Mouse (Mus musculus) stomach, postnatal 0 days (tissue): ENCODE measurements around the gene Trmt1. TPM values are rescaled to one million over a fixed set of nuclear protein-coding genes. Genes with fewer than 3 reads are reported as not detected.
A peak's percentile ranks its signal among the peaks of the same experiment; 100 is the strongest.

Source experiments
- ATAC-seq: fragments of 200-750 bp; cut with Nextera tagmentation; 2 replicates; pipeline ENCODE4 v1.8.0; 2017; ENCODE audit not compliant: low FRiP score, low TSS enrichment
- DNase-seq: peaks from one replicate; pipeline ENCODE4 v3.0.0-alpha.2; 2016; ENCODE audit warnings: low spot score
- H3K27ac ChIP-seq: fragments of 300-500 bp; sonication (generic); replicated peaks from 2 replicates; pipeline ENCODE4 v1.5.1; 2014; ENCODE audit warnings: mild to moderate bottlenecking, control low read depth
- H3K27me3 ChIP-seq: fragments of 300-500 bp; sonication (generic); 2 replicates; pipeline ENCODE4 v1.6.1; 2014; ENCODE audit warnings: low read length; ENCODE audit not compliant: control insufficient read depth, insufficient read depth
- H3K36me3 ChIP-seq: fragments of 300-500 bp; sonication (generic); 2 replicates; pipeline ENCODE4 v1.6.1; 2014; ENCODE audit warnings: low read length, mixed read lengths; ENCODE audit not compliant: control insufficient read depth, insufficient read depth
- H3K4me1 ChIP-seq: fragments of 300-500 bp; sonication (generic); replicated peaks from 2 replicates; pipeline ENCODE4 v1.6.1; 2014; ENCODE audit warnings: antibody characterized with exemption; ENCODE audit not compliant: control insufficient read depth, insufficient read depth
- H3K4me2 ChIP-seq: fragments of 300-500 bp; sonication (generic); replicated peaks from 2 replicates; pipeline ENCODE4 v1.6.1; 2014; ENCODE audit warnings: low read depth, mild to moderate bottlenecking, control low read depth, moderate library complexity
- H3K4me3 ChIP-seq: fragments of 300-500 bp; sonication (generic); 2 replicates; pipeline ENCODE4 v1.5.1; 2014; ENCODE audit warnings: low read depth, low read length, control low read depth
- H3K9ac ChIP-seq: fragments of 300-500 bp; sonication (generic); 2 replicates; pipeline ENCODE4 v1.6.1; 2014; ENCODE audit warnings: mild to moderate bottlenecking, low read length, control low read depth, mixed read lengths
- H3K9me3 ChIP-seq: fragments of 300-500 bp; sonication (generic); 2 replicates; pipeline ENCODE4 v1.6.1; 2016; ENCODE audit warnings: low read length; ENCODE audit not compliant: control insufficient read depth
- CTCF ChIP-seq: IDR thresholded peaks from 2 replicates; pipeline ENCODE4 v1.5.1; 2016; ENCODE audit warnings: antibody characterized with exemption, low read depth, mild to moderate bottlenecking, moderate library complexity
- EP300 ChIP-seq: optimal IDR thresholded peaks from 2 replicates; pipeline ENCODE3; 2016; ENCODE audit warnings: antibody characterized with exemption
- WGBS: fragments of 180-500 bp; shearing (Covaris S2); extraction: QIAGEN DNeasy Blood & Tissue Kit; methylation state at CpG from one replicate; pipeline ENCODE4 v1.1.7; 2014; 5-methylcytosine and 5-hydroxymethylcytosine counted together
- polyA plus RNA-seq: library from polyadenylated mRNA; unstranded; fragments of >200 nt; fragmentation: Nextera tagmentation; extraction: Ambion mirVana; gene quantifications from 2 replicates; pipeline ENCODE4 v1.2.1, GENCODE M21; 2015

Gene Trmt1
- polyA plus RNA-seq, 1 experiment from 2014 or later: 45.1 TPM

DNA sequence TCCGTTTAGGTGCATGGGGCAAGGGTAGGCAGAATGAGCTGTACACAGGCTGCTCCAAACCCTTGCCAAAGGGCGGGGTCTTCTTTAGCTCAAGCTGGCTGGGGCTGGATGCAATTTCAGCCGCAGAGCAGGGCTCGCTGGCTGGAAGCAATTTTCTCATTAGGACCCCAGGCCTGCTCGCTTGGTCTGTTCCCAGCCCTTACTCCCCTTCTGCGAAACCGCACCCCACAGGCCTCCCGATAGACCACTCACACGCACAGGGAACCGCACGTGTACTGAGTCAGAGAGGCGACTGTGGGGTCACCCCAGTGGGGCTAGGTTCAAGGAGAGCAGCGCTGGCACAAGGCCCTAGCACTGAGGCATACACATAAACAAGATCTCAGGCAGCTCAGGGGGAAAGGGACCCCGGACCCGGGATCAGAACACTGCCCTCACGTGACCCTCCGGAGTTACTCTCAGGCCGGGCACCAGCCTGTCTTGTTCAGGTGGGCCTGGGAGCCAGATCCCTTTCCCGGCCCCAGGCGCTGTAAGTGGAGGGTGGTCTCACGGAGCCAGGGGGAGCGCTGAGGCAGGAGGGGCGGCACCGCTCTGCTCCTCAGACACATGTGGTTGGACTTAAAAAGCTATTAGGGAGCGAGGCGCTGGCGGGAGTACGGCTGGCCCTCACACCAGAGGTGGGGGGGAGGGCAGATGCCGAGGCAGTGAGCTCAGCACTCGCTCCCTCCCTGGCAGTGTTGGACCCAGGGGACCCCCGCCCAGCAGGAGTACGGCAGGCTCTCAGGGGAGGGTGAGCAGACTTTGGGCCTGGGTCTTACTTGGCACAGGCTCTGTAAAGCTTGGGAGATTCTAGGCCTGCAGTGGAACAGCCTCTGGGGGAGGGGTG is 56.3 kb downstream of the Trmt1 start:
- Histone ChIP-seq H3K4me2 (peak overlapping the region; percentile 45), H3K36me3 (no peaks in the 10 kb centered on the region), H3K9ac (0 out of 2 replicates have a peak overlapping the region, but pooled peaks have one; percentile 24), H3K4me3 (no peak overlapping the region), H3K27me3 (no peaks in the 10 kb centered on the region), H3K4me1 (peaks cover 35% of the 10 kb centered on the region), H3K27ac (peak overlapping the region; percentile 88), H3K9me3 (no peaks in the 10 kb centered on the region)
- 28% methylated on average over 32 of the region's 32 CpGs for WGBS
- TF ChIP-seq CTCF: peak; percentile 21; the same call in 1 of the 2 replicates
- peak; percentile 69 for TF ChIP-seq EP300
- ATAC-seq (peak; percentile 63), DNase-seq (peak; percentile 68)

DNA sequence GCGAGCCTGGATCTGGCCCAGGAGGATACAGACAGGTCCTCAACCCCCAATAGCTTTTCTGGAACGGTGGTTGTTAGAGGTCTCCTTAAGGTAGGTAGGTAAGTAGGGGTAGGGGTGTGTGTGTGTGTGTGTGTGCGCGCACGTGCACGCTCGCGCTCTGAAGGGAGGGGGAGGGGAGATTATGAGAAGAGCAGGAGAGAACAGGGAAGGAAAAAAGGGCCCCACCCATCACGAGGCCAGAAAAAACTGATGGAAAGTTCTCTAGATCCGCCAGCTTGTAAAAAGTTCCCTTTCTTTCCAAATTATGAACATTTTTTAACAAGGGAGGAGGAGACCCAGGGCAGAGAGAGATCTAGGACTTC is 56.9 kb downstream of the Trmt1 start:
- DNase-seq: no peak
- 21% methylated on average over 10 of the region's 10 CpGs for WGBS
- Histone ChIP-seq H3K4me2 (peak overlapping the region; percentile 45), H3K9ac (no peak overlapping the region), H3K36me3 (no peaks in the 10 kb centered on the region), H3K27ac (peak overlapping the region; percentile 88), H3K27me3 (no peaks in the 10 kb centered on the region), H3K4me3 (no peak overlapping the region), H3K4me1 (peaks cover 32% of the 10 kb centered on the region), H3K9me3 (no peaks in the 10 kb centered on the region)
- ATAC-seq: peak; percentile 3; the same call in 1 of the 2 replicates
- peak; percentile 54 for TF ChIP-seq EP300
- TF ChIP-seq CTCF: no peak

DNA sequence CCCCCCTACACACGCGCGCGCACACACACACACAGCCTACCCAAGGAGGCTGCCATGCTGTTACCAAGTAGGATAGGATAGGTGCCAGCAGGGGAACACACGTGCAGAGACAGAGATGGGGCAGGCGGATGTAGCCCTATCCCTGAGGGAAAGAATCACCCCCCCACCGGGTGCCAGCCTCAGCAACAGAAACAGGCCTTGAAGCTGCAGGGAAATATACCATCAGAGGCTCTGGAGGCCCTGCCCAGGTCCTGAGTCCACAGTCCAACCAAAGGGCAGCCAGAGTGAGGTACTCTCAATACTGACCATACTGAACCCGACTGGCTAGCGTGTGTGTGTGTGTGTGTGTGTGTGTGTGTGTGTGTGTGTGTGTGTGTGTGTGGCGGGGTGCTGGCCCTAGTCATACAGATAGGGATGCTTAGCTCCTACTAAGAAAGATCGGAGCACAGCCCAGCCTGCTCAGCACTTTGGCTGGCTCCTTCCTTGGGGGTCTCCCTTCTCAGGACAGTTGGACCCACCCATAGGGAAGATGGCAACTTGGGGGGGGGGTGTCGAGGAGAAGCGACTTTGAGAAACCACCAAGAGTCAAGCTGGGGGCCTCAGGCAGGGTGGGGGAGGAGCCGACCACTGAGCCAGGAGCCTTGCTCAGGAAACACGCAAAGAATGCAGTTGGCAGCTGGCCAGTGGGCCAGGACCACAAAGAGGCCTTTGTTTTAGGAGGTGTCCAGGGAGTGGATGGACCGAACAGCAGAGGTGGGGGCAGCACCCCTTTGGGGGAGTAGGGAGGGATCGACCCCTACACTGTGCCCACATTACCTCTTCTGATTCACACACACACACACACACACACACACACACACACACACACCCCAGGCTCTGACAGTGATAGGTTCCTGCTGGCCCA is 57.7 kb downstream of the Trmt1 start:
- ATAC-seq (peak; percentile 62), DNase-seq (peak; percentile 84)
- TF ChIP-seq CTCF (no peak), EP300 (no peak)
- Histone ChIP-seq H3K9ac (no peak overlapping the region), H3K27me3 (no peaks in the 10 kb centered on the region), H3K4me3 (no peak overlapping the region), H3K4me1 (peaks cover 32% of the 10 kb centered on the region), H3K4me2 (peak overlapping the region; percentile 45), H3K36me3 (no peaks in the 10 kb centered on the region), H3K27ac (peak overlapping the region; percentile 88), H3K9me3 (no peaks in the 10 kb centered on the region)
- WGBS: 21% methylated on average over 14 of the region's 17 CpGs

DNA sequence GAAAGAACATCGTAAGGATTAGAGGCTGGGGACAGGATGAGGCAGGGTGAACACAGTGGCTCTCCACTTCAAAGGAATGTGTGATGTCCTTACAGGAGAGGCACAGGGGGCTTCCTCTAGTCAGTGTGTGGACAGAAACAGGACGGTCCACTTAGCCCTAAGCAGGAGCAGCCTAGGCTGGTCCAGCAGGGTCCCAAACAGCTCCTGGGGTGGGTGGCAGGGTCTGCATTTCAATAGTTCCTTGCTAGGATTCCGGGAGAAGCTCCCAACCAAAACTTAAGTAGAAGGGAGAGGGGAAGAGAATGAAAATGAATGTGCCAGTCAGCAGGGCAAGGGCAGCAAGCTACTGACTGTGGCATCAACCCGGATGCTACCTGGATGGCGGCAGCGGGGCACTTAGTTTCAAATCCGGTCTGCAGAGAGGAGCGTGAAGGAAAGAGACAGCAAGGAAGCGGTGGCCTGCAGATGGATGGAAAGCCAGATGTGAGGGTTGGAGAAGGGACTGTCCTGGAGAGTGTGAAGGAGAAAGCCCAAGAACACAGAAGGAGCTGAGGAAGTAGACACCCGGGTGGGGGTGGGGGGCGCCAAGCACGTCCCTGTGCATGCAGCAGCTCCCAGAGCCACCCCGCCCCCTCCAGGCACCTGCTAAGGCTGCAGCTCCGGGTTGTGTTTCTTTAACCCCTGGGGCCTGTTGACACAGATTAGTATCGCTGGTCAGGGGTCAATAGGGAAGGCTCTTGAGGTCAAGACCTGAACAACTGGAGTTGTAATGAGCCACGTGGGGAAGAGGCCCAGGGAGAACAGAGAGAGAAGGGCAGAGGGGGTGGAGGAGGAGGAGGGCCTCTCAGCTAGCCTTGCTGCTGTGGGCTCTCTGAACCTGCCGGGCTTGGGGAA is 59.2 kb downstream of the Trmt1 start:
- H3K36me3 ChIP-seq: 0 out of 2 replicates have a peak, but pooled peaks cover 3% of the 10 kb centered on the region
- H3K4me3 ChIP-seq: no peak overlapping the region
- TF ChIP-seq EP300: no peak
- peak; percentile 19 for TF ChIP-seq CTCF
- no peak overlapping the region for H3K9ac ChIP-seq
- DNase-seq (peak; percentile 61), ATAC-seq (no peak)
- no peaks in the 10 kb centered on the region for H3K27me3 ChIP-seq
- H3K4me1 ChIP-seq: peaks cover 30% of the 10 kb centered on the region
- no peaks in the 10 kb centered on the region for H3K9me3 ChIP-seq
- 17% methylated on average over 14 of the region's 17 CpGs for WGBS
- H3K27ac ChIP-seq: peak overlapping the region; percentile 88
- 0 out of 2 replicates have a peak overlapping the region, but pooled peaks have one; percentile 2 for H3K4me2 ChIP-seq

Other genes starting within 250 kb of the Trmt1 start
- gene Ier2, start 23.5 kb upstream of the Trmt1 start, polyA plus RNA-seq: 82.8 and 86.6 TPM in 2 replicates
- gene Nacc1, start 1.6 kb downstream of the Trmt1 start, polyA plus RNA-seq: 6.8 and 8.3 TPM in 2 replicates
- gene Lyl1, start 15.2 kb downstream of the Trmt1 start, polyA plus RNA-seq: 4.0 and 4.3 TPM in 2 replicates
- gene G430095P16Rik, start 36.7 kb downstream of the Trmt1 start, polyA plus RNA-seq: 1.7 and 2.0 TPM in 2 replicates
- gene Nfix, start 114.0 kb downstream of the Trmt1 start, polyA plus RNA-seq: 36.5 and 36.6 TPM in 2 replicates
- 3.3 TPM in 2 replicates for gene Dand5, start 136.5 kb downstream of the Trmt1 start, polyA plus RNA-seq
- gene Gadd45gip1, start 145.2 kb downstream of the Trmt1 start, polyA plus RNA-seq: 38.5 and 39.3 TPM in 2 replicates
- 69.8 and 70.6 TPM in 2 replicates for gene Rad23a, start 154.4 kb downstream of the Trmt1 start, polyA plus RNA-seq
- gene Calr, start 160.6 kb downstream of the Trmt1 start, polyA plus RNA-seq: 522 and 537 TPM in 2 replicates
- 43.3 and 44.3 TPM in 2 replicates for gene Farsa, start 170.7 kb downstream of the Trmt1 start, polyA plus RNA-seq
- 25.0 and 27.3 TPM in 2 replicates for gene Syce2, start 185.8 kb downstream of the Trmt1 start, polyA plus RNA-seq
- gene Gcdh, start 207.6 kb downstream of the Trmt1 start, polyA plus RNA-seq: 18.5 and 21.1 TPM in 2 replicates
- 0.51 and 0.82 TPM in 2 replicates for gene Klf1, start 215.6 kb downstream of the Trmt1 start, polyA plus RNA-seq
- gene Dnase2a, start 222.3 kb downstream of the Trmt1 start, polyA plus RNA-seq: 15.9 and 17.4 TPM in 2 replicates